Mouse (Mus musculus) liver, embryonic 15.5 days (tissue): ENCODE results near the gene Thtpa. TPM values are rescaled to one million over a fixed set of nuclear protein-coding genes. Genes with fewer than 3 reads are reported as not detected.

Source experiments
- polyA plus RNA-seq: library from polyadenylated mRNA; unstranded; fragments of >200 nt; fragmentation: Nextera tagmentation; extraction: Ambion mirVana; gene quantifications from 2 replicates; pipeline ENCODE4 v1.2.1, GENCODE M21; 2015

The Thtpa gene
- polyA plus RNA-seq, 1 experiment from 2014 or later: 4.4 TPM

Other genes starting within 250 kb of the Thtpa start
- gene Homez, start 223.8 kb upstream of the Thtpa start, polyA plus RNA-seq: 1.6 and 2.6 TPM in 2 replicates
- 0.33 and 0.63 TPM in 2 replicates for gene Ppp1r3e, start 217.2 kb upstream of the Thtpa start, polyA plus RNA-seq
- gene Bcl2l2, start 211.4 kb upstream of the Thtpa start, polyA plus RNA-seq: 0.46 and 0.82 TPM in 2 replicates
- gene Gm20521, start 211.3 kb upstream of the Thtpa start, polyA plus RNA-seq: not detected in 2 replicates
- 38.6 and 46.2 TPM in 2 replicates for gene Pabpn1, start 202.3 kb upstream of the Thtpa start, polyA plus RNA-seq
- gene Slc22a17, start 181.7 kb upstream of the Thtpa start, polyA plus RNA-seq: 2.2 TPM in 2 replicates
- gene Efs, start 168.7 kb upstream of the Thtpa start, polyA plus RNA-seq: 0.62 and 0.63 TPM in 2 replicates
- gene Il25, start 162.1 kb upstream of the Thtpa start, polyA plus RNA-seq: not detected in 2 replicates
- gene Cmtm5, start 158.5 kb upstream of the Thtpa start, polyA plus RNA-seq: 0.18 TPM in 1 of 2 replicates, not detected in the other
- 0.68 and 0.69 TPM in 2 replicates for gene Myh6, start 127.9 kb upstream of the Thtpa start, polyA plus RNA-seq
- gene Gm17428, start 117.9 kb upstream of the Thtpa start, polyA plus RNA-seq: not detected in 2 replicates
- 3.6 and 3.8 TPM in 2 replicates for gene Myh7, start 100.2 kb upstream of the Thtpa start, polyA plus RNA-seq
- gene Ngdn, start 79.3 kb upstream of the Thtpa start, polyA plus RNA-seq: 34.0 and 34.6 TPM in 2 replicates
- gene Zfhx2, start 2.5 kb upstream of the Thtpa start, polyA plus RNA-seq: 1.2 and 1.6 TPM in 2 replicates
- 16.3 and 17.4 TPM in 2 replicates for gene Ap1g2, start 11.8 kb downstream of the Thtpa start, polyA plus RNA-seq
- gene Jph4, start 22.2 kb downstream of the Thtpa start, polyA plus RNA-seq: 0.02 TPM in 1 of 2 replicates, not detected in the other
- gene Dhrs2, start 127.2 kb downstream of the Thtpa start, polyA plus RNA-seq: not detected in 2 replicates